Mouse (Mus musculus): ENCODE data around the gene Papola.

Papola gene

GRCm38 (mm10) chr12:105862607-105863006 is 78.1 kb downstream of the Papola start:
- DNase-seq (ENCODE audit: extremely low spot score), result no peak

GRCm38 (mm10) chr12:105863436-105863835 is 78.9 kb downstream of the Papola start:
- DNase-seq (ENCODE audit: extremely low spot score), result no peak

- DNase-seq (ENCODE audit: extremely low spot score), result no peak
Observed at GRCm38 (mm10) chr12:105867646-105868045, 83.2 kb downstream of the Papola start.

GRCm38 (mm10) chr12:105869242-105869641 is 84.7 kb downstream of the Papola start:
- no peak for DNase-seq (ENCODE audit: extremely low spot score)

- DNase-seq (ENCODE audit: extremely low spot score), result no peak
Observed at GRCm38 (mm10) chr12:105869696-105870095, 85.2 kb downstream of the Papola start.

GRCm38 (mm10) chr12:105873283-105873682 is 88.8 kb downstream of the Papola start:
- no peak for DNase-seq (ENCODE audit: extremely low spot score)

GRCm38 (mm10) chr12:105875112-105875511 is 90.6 kb downstream of the Papola start:
- no peak for DNase-seq (ENCODE audit: extremely low spot score)

- DNase-seq (ENCODE audit: extremely low spot score), result no peak
Observed at GRCm38 (mm10) chr12:105876521-105876920, 92.0 kb downstream of the Papola start.

- DNase-seq (ENCODE audit: extremely low spot score), result no peak
Observed at GRCm38 (mm10) chr12:105876931-105877330, 92.4 kb downstream of the Papola start.

GRCm38 (mm10) chr12:105878746-105879145 is 94.3 kb downstream of the Papola start:
- DNase-seq (ENCODE audit: extremely low spot score), result no peak

GRCm38 (mm10) chr12:105883799-105884514 is 99.5 kb downstream of the Papola start:
- DNase-seq (ENCODE audit: extremely low spot score), result no peak

- no peak for DNase-seq (ENCODE audit: extremely low spot score)
Observed at GRCm38 (mm10) chr12:105884515-105885323, 100.2 kb downstream of the Papola start.
